Mouse (Mus musculus) ovary, postnatal 10 days (tissue): ENCODE results near the gene Brd3os.

Source experiments
- DNase-seq: peaks from one replicate; pipeline ENCODE4 v3.0.0; 2022; ENCODE audit warnings: low spot score

Gene Brd3os

DNA sequence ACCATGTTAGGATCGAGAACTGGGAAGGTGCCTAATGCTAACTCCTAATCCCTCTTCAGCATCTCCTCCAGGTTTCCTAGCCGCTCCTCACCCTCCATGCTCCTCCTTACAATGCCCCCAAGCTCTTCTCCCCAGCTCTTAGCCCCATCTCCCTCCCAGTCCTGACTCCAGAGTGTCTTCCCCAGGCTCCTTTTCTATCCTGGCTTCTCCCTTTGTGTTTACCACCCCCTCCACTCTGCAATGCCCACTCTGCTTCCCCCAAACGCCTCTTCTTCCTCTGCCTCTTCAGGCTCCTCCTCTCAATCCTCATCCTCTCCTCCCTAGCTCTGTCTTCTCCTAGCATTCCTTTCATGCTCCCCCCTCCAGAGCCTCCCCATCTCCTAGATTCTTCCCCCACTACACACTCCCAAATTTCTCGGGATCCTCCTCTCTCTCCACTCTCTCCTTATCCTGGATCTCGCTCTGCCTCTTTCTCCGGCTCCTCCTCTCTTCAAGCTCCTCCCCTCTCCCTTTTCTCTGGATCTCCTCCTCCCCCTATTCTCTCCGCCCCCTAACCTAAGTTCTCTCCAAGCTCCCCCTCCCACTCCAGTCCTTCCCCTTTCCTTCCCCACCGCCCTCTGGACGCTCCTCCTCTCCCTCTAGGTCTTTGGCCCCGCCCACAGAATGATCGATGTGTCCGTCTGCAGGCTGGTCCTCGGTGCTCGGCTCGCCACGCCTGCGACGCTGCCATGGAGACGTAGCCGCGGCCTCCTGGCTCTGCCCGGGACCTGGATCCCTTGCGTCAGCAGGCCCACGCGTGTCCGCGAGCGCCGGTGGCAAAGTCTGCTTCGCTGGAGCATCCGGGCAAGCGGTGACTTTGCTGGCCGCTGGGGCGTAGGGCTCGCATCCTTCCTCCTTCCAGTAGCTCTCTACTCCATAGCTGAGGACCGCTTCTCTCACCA, at the start of gene Brd3os:
TSS of gene Brd3os (plus strand) at position 558 of the 941 bp plus-strand sequence.
- peak; percentile 75 for DNase-seq

GRCm38 (mm10) chr2:27394158-27394832, 47.8 kb upstream of the Brd3os start:
- no peak for DNase-seq

GRCm38 (mm10) chr2:27396656-27397440, 45.3 kb upstream of the Brd3os start:
- no peak for DNase-seq

DNA sequence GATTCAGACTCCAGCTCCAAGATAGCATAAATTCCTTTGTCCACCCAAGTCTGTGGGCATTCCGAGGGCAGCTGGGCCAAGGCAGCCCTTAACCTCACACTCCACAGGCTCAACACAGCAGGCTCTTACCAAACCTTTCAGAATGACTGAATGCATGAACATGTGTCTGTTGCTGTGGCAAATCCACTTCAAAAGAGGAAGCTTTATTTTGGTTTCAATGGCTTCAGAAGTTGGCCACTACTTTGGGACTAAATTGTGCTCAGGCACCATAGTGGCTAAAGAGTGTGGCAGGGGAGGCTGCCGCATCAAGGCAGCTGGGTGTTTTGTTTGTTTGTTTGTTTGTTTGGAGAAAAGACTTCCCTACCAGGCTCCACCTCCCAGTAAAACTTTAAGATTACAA, 42.0 kb upstream of the Brd3os start:
- no peak for DNase-seq

DNA sequence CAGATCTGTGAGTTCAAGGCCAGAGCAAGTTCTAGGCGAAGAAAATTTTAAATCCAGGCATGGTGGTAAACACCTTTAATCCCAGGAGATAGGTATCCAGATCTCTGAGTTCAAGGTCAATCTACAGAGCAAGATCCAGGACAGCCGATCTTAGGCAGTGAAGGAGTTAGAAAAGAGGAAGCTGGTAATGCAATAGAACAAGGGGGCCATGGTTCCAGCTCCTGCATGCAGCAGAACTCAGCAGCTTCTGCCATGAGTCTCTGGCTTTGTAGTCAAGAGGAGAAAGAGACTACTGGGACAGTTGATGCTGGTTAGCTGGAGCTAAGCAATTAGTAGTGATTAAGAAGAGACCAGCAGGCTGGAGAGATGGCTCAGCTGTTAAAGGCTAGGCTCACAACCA, 40.6 kb upstream of the Brd3os start:
- no peak for DNase-seq

- DNase-seq: no peak
These were observed 37.6 kb upstream of the Brd3os start for GRCm38 (mm10) chr2:27404375-27405093.

GRCm38 (mm10) chr2:27405094-27405884, 36.8 kb upstream of the Brd3os start:
- no peak for DNase-seq

- no peak for DNase-seq
These were observed 35.2 kb upstream of the Brd3os start for GRCm38 (mm10) chr2:27406928-27407327.

GRCm38 (mm10) chr2:27408194-27408593, 33.9 kb upstream of the Brd3os start:
- no peak for DNase-seq

GRCm38 (mm10) chr2:27410518-27411140, 31.5 kb upstream of the Brd3os start:
- no peak for DNase-seq

DNA sequence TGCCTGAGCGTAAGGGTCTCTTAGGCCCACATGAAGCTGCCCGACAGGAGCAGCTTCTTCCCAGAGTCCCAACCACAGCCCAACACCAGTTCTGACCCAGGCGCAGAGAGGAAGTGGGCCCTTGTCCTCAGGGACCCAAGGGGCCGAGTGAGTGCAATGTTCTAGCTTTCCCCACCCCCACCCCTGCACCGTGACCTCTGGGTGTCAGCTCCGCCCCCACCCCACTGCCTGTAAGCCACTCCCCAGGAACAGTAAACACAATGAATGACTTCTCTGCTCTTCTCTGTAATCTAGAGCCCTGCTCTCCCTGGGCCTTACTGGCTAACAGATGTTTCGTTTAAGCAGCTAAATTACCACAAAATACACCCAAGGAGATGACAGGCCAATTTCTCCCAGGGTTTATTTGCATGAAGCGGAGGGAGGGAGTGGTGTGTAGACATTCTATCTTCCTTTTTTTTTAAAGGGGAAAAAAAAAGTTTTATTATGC, 30.4 kb upstream of the Brd3os start:
- DNase-seq: no peak

DNA sequence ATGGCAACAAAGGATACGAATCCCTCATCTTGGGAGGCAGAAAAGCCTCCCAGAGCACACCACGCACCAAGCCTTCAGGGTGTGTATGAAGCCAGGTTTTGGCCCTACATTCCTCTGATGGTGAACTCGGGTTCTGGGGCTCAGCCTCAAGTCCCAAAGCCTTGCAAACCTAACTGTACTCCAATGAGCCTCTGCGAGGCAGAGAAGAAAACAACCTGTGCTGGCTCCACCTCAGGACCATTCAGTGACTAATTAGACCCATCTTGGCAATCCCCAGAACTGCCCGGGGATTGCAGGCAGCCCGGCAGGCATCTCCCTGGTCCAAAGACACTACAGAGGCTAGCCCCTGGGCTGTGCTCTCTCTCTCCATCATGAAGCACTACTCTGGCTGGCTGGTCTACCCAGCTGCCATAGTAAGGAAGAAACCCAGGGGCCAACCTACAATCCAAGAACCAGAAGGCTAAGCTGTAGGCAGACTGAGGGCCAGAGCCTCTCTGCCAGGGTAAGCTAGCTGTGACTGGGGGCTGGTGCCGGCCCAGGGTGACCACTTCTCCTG, 29.8 kb upstream of the Brd3os start:
- DNase-seq: no peak

- DNase-seq: no peak
These were observed 28.6 kb upstream of the Brd3os start for GRCm38 (mm10) chr2:27413582-27413935.

- DNase-seq: no peak
These were observed 28.0 kb upstream of the Brd3os start for GRCm38 (mm10) chr2:27413936-27414657.

DNA sequence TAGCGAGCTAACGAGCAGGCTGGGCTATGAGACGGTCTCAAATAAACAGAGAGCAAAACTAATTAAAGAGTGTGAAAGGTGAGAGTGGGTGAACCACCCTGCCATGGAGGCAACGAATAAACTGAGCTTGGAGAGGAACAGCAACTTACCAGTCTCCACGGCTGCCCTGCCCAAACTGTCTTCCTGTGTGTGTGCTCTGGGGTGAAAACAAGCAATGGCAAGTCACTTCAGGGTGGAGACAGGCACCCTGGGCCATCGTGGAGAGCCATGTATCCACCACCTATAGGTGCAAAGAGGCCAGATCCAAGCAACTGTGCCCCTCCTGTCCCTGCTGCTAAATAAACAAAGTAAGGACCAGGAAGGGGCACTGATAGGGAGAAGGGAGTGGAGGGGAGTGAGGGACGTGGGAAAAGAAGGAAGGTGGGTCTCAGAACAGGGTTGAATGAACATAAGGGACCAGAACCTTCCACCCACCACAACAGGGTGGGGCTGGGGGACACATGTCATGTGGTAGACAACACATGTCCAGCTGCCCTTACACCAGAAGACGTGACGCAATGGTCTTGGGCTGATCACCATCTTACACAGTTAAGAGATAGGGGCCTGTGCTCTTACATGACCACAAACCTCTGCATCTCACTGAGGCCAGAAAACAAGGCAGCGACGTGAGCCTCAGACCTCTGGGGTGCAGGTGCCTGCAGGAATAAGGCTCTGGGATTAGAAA, 26.9 kb upstream of the Brd3os start:
- DNase-seq: no peak

- DNase-seq: no peak
These were observed 25.7 kb upstream of the Brd3os start for GRCm38 (mm10) chr2:27416425-27416824.

- DNase-seq: no peak
These were observed 24.4 kb upstream of the Brd3os start for GRCm38 (mm10) chr2:27417648-27418153.

GRCm38 (mm10) chr2:27418577-27419070, 23.5 kb upstream of the Brd3os start:
- no peak for DNase-seq
